Comparison of ENCODE assay signal across 8 mouse cellular contexts in genomic region chr1:191562823-191563365, GRCm38 (mm10). TPM values are rescaled to one million over a fixed set of nuclear protein-coding genes. Genes with fewer than 3 reads are reported as not detected.
DNase-seq lines count a peak whose midpoint lies in the region.

No protein-coding gene starts in this region.

- intact Hi-C loops in heart, postnatal 25 days (cut with DNase I) = loop anchor here (5.0 to 10.0 kb wide), 2 partner anchors 71 to 198 kb away; no protein-coding TSS in a partner anchor

- peak; percentile 88 for DNase-seq in heart, adult 11 months
- no peak for DNase-seq in heart, postnatal 25 days (ENCODE audit: low spot score)
- DNase-seq in right cerebral cortex, adult 2 months (ENCODE audit: low spot score in 2 of 2) = peak; percentile 34 to 42
- DNase-seq in right cerebral cortex, postnatal 36 days (ENCODE audit: low spot score in 2 of 2) = no peak
- DNase-seq in cerebellum, adult 18-20 months = peak; percentile 49 to 66
- peak; percentile 12 for DNase-seq in hindlimb bud, embryonic 11.5 days (ENCODE audit: extremely low spot score, low read depth, low spot score)
- peak; percentile 75 for DNase-seq in retina, embryonic 14.5 days (ENCODE audit: low spot score)
- DNase-seq in ovary, postnatal 10 days (ENCODE audit: low spot score) = no peak

RNA-seq across cellular contexts. Expression of gene Dtl, which starts 12.4 kb away (rescaled TPM):
- total RNA-seq in heart, postnatal 25 days (2021) = under 1 TPM; 0.31 TPM

RNA-seq across cellular contexts. Expression of gene Ints7, which starts 12.5 kb away (rescaled TPM):
- total RNA-seq in heart, postnatal 25 days (2021) = 10 to 100 TPM; 12.4 to 13.2 TPM

Comparison
In these comparisons a context has a peak if more than half of its experiments do, and no peak if none do; other contexts are left out.
1. DNase-seq: peak in heart, adult 11 months (single experiment), right cerebral cortex, adult 2 months (2 of 2), cerebellum, adult 18-20 months (2 of 2), hindlimb bud, embryonic 11.5 days (single experiment) and retina, embryonic 14.5 days (single experiment); none in heart, postnatal 25 days (single experiment), right cerebral cortex, postnatal 36 days (0 of 2) and ovary, postnatal 10 days (single experiment).